Mouse (Mus musculus) thymus, adult 2 months (tissue): Measurements from ENCODE around the gene Akap8l.

Source experiments
- CTCF ChIP-seq: fragments of 200-500 bp; IDR thresholded peaks from 2 replicates; pipeline ENCODE4 v1.5.1; 2012; ENCODE audit warnings: mild to moderate bottlenecking, control low read depth, low read length, moderate library complexity, borderline replicate concordance; ENCODE audit not compliant: control insufficient read depth, poor library complexity, insufficient read depth; ENCODE audit errors: extremely low read depth
- POLR2A ChIP-seq: fragments of 200-500 bp; IDR thresholded peaks from 2 replicates; pipeline ENCODE4 v1.6.1; 2012; ENCODE audit warnings: mild to moderate bottlenecking, low read length, control low read depth, moderate library complexity; ENCODE audit not compliant: control insufficient read depth, poor library complexity, insufficient read depth; ENCODE audit errors: extremely low read depth

- TF ChIP-seq CTCF (peak; percentile 12; the same call in 1 of the 2 replicates), POLR2A (peak; percentile 53; the same call in 1 of the 2 replicates)
Measured at GRCm38 (mm10) chr17:32283771-32284221, 66.6 kb downstream of the Akap8l start.
